Mouse (Mus musculus): ENCODE measurements at regions not wholly inside any gene's neighbourhood (a gene's known extent, or its start where the extent isn't known, plus 50 kb on each side); places are given as distances from the start of the nearest gene placed in this dataset.

GRCm38 (mm10) chr11:7530482-7531148 lies 316.9 kb upstream of the Igfbp3 start:
- TF ChIP-seq POLR2A (IDR thresholded peaks at IDR 0.05; ENCODE audit: insufficient read length, low read depth) (no peak), E2F4 (IDR thresholded peaks at IDR 0.05; ENCODE audit: insufficient read depth) (no peak), USF1 (IDR thresholded peaks at IDR 0.05; ENCODE audit: low read depth) (no peak), SRF (IDR thresholded peaks at IDR 0.05; ENCODE audit: control insufficient read depth, insufficient read length, low read depth) (no peak), POLR2AphosphoS2 (IDR thresholded peaks at IDR 0.05; ENCODE audit: insufficient read length, low read depth) (no peak), TCF12 (IDR thresholded peaks at IDR 0.05; ENCODE audit: insufficient read depth, poor library complexity, severe bottlenecking) (no peak)
